Mouse (Mus musculus): ENCODE data around the gene Aldh3a1. TPM values are rescaled to one million over a fixed set of nuclear protein-coding genes. Genes with fewer than 3 reads are reported as not detected.
"Not testable (repeated sequence)": the region's sequence is repeated elsewhere in the genome, so short reads cannot be mapped to it uniquely, and the experiment has no call there.

The Aldh3a1 gene
- polyA plus RNA-seq, 1 experiment, result 2.3 TPM

DNA sequence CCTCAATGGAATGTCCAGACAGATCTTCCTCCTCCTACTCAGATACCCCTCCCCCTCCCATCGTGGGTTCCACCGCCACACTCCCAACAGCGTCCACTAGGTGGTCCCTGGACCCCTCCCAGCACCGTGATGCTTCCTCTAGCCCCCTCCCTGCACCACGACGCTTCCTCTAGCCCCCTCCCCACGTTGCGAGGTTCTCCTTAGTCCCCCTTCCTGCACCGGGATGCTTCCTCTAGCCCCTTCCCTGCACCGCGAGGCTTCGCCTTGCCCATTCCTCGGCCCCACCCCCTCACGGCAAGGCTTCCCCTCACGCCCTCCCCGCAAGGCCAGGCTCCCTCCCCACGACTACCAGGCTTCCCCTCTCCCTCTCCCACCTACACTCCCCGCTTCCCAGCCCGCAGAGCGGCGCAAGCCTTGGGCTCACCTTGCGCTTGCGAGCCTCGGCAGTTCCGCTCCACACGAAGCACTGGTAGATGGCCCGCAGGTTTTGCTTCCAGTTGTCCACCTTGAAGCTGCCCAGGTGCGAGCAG, 33.0 kb upstream of the Aldh3a1 start:
- peak overlapping the region; percentile 99 for H3K27ac ChIP-seq (ENCODE audit: insufficient read depth, low read length)
- TF ChIP-seq POLR2A (IDR thresholded peaks at IDR 0.05; ENCODE audit: extremely low read depth, insufficient read depth, low read length) (no peak), CTCF (IDR thresholded peaks at IDR 0.05; ENCODE audit: extremely low read depth, insufficient read depth, low read length) (peak; percentile 38; the same call in 1 of the 2 replicates)
- H3K4me3 ChIP-seq (ENCODE audit: insufficient read depth, low read length), result peak overlapping the region; percentile 100
- peaks cover 7% of the 10 kb centered on the region for H3K4me1 ChIP-seq (ENCODE audit: control insufficient read depth, insufficient read depth, low read length)

DNA sequence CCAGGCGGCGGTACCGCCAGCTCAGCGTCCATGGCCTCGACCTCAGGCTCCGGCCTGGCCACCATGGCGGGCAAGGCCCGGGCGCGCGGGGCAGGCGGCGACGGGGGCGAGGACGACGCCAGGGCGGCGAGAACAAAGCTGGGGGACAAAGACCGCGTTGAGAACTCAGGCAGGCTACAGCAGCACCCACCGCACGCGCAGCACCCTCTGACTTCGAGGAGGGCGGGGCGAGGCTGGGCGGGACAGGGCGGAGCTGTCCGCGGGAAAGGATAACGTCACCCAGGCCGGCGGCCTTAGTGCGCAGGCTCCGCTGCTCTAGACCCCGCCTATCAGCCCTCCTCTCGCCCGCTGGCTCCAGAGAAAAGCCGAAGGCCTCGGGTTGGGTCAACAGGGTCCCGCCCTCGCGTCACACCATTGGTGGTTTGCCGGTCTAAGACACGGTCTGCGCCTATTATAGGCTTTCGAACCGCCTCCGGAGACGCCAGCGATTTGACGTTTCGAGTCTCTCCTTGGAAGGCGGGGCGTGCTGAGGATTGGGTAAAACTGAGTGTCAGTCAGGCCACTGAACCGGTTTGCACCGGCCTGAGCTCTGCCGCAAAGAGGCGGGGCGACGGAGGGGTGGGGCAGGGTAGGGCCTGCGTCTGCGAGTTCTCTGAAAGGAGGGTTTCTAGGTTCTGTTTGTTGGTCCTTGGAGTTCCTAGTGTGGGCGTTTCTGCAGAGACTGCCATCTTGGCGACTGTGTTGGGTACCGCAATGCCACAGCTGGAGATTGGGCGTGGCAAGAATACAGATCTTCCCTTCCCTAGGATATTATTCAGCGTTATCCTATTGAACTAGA, 32.3 kb upstream of the Aldh3a1 start, which contains the start of gene Usp22:
Gene Usp22, minus strand, starts transcription at position 235 of the 838 bp plus-strand sequence.
- TF ChIP-seq POLR2A (IDR thresholded peaks at IDR 0.05; ENCODE audit: extremely low read depth, insufficient read depth, low read length) (peak; percentile 97), CTCF (IDR thresholded peaks at IDR 0.05; ENCODE audit: extremely low read depth, insufficient read depth, low read length) (no peak)

DNA sequence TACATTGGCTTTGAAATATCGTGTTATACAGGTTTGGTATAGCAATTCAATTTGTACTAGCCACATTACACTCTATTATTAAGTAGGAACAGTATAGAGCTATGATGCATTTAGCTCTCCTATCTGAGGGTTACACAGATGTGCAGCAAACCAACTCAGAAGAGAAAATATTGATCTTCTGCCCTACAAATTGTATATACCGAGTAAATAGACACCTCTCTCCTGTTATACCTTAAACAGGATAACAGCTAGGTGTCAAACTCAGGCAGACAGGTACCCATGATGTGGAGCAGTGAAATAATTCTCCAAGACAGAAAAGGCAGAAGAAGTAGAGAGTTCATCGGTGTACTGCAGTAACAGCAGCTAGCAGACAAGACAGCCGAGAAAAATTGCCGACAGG, 31.6 kb upstream of the Aldh3a1 start:
- Histone ChIP-seq H3K4me1 (ENCODE audit: control insufficient read depth, insufficient read depth, low read length) (peaks cover 5% of the 10 kb centered on the region), H3K27ac (ENCODE audit: insufficient read depth, low read length) (no peak overlapping the region), H3K4me3 (ENCODE audit: insufficient read depth, low read length) (peak overlapping the region; percentile 25; the same call in 1 of the 2 replicates)
- TF ChIP-seq CTCF (IDR thresholded peaks at IDR 0.05; ENCODE audit: extremely low read depth, insufficient read depth, low read length) (no peak), POLR2A (IDR thresholded peaks at IDR 0.05; ENCODE audit: extremely low read depth, insufficient read depth, low read length) (no peak)

More for the DNA sequence above, 32.3 kb upstream of the Aldh3a1 start, which contains the start of gene Usp22:
- H3K4me1 ChIP-seq (ENCODE audit: control insufficient read depth, insufficient read depth, low read length), result peaks cover 7% of the 10 kb centered on the region
- H3K27ac ChIP-seq (ENCODE audit: insufficient read depth, low read length), result peak within 1 kb of the TSS; percentile 99
- peak within 1 kb of the TSS; percentile 100 for H3K4me3 ChIP-seq (ENCODE audit: insufficient read depth, low read length)

DNA sequence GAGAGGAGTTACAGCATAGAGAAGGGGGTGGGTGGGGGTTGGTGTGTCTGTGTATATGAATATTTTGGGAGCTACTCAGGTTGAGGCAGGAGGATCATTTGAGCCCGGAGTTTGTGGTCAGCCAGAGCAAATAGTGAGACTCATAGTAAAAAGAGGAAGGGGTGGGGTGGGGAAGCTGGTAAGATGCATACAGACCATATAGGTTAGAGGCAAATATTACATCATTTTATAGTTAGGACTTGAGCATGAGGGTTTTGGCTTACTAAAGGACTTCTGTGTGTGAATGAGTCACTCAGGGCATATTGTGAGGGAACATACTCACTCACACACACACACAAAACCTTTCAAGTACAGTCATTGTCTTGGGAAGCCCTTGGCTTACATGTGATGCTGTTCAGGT, 31.0 kb upstream of the Aldh3a1 start:
- peaks cover 5% of the 10 kb centered on the region for H3K4me1 ChIP-seq (ENCODE audit: control insufficient read depth, insufficient read depth, low read length)
- H3K27ac ChIP-seq (ENCODE audit: insufficient read depth, low read length), result no peak overlapping the region
- H3K4me3 ChIP-seq (ENCODE audit: insufficient read depth, low read length), result no peak overlapping the region
- TF ChIP-seq CTCF (IDR thresholded peaks at IDR 0.05; ENCODE audit: extremely low read depth, insufficient read depth, low read length), result no peak
- TF ChIP-seq POLR2A (IDR thresholded peaks at IDR 0.05; ENCODE audit: extremely low read depth, insufficient read depth, low read length), result no peak

DNA sequence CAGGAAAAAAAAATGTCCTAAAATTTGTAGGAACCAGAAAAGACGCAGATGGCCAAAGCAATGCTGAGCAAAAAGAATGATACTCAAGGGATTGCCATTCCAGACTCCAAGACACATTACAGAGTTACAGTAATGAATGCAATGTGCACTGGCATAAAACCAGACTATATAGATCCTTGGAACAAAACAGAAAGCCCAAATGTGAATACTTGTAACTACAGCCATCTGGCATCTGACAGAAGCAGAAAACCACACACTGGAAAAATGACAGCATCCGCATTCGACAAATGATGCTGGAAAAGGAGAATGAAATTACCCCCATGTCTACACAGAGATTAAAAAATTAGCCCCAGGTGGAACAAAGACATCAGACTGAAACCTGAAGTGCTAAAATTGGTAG, 27.0 kb upstream of the Aldh3a1 start:
- no peak overlapping the region for H3K27ac ChIP-seq (ENCODE audit: insufficient read depth, low read length)
- no peak overlapping the region for H3K4me3 ChIP-seq (ENCODE audit: insufficient read depth, low read length)
- no peak for TF ChIP-seq POLR2A (IDR thresholded peaks at IDR 0.05; ENCODE audit: extremely low read depth, insufficient read depth, low read length)
- no peak for TF ChIP-seq CTCF (IDR thresholded peaks at IDR 0.05; ENCODE audit: extremely low read depth, insufficient read depth, low read length)
- H3K4me1 ChIP-seq (ENCODE audit: control insufficient read depth, insufficient read depth, low read length), result no peaks in the 10 kb centered on the region; the same call in 1 of the 2 replicates

DNA sequence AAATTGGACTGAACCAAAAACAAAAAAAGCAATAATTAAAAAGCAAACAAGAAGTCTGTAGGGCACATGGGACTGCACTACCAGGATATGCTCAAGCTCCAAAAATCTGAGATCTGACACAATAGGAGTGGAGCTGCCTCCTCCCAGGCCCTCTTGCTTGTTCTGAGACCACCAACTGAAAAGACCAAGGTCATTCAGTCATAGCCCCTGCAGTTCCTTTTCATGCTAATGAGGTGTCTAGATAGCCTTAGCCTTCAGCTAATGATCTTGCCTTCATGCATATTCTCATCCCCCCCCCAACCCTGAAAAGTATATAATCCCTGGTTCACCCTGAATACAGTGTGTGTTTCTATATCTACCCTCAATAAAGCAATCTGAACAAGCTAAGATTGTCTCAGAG, 25.7 kb upstream of the Aldh3a1 start:
- Histone ChIP-seq H3K27ac (ENCODE audit: insufficient read depth, low read length) (no peak overlapping the region), H3K4me1 (ENCODE audit: control insufficient read depth, insufficient read depth, low read length) (no peaks in the 10 kb centered on the region), H3K4me3 (ENCODE audit: insufficient read depth, low read length) (no peak overlapping the region)
- no peak for TF ChIP-seq POLR2A (IDR thresholded peaks at IDR 0.05; ENCODE audit: extremely low read depth, insufficient read depth, low read length)
- TF ChIP-seq CTCF (IDR thresholded peaks at IDR 0.05; ENCODE audit: extremely low read depth, insufficient read depth, low read length), result no peak

DNA sequence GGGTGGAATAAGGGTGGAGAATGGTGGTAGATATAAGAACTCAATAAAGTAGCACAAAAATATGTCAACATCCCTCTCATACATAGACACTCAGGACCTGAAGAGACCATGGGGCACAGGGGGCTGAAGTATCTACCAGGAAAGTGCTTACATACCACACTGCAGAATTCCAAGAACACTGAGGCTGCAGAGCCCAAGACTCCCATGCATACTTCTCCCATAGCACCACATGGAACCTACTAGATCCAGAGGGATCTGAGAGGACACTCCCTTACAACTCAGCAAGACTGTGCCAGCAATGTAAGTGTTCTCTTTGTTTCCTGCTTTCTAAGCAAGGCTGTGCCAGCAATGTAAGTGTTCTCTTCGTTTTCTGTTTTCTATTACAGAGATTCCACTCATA, 23.5 kb upstream of the Aldh3a1 start:
- no peak overlapping the region for H3K4me3 ChIP-seq (ENCODE audit: insufficient read depth, low read length)
- H3K27ac ChIP-seq (ENCODE audit: insufficient read depth, low read length), result no peak overlapping the region
- no peaks in the 10 kb centered on the region for H3K4me1 ChIP-seq (ENCODE audit: control insufficient read depth, insufficient read depth, low read length)
- TF ChIP-seq CTCF (IDR thresholded peaks at IDR 0.05; ENCODE audit: extremely low read depth, insufficient read depth, low read length) (no peak), POLR2A (IDR thresholded peaks at IDR 0.05; ENCODE audit: extremely low read depth, insufficient read depth, low read length) (no peak)

DNA sequence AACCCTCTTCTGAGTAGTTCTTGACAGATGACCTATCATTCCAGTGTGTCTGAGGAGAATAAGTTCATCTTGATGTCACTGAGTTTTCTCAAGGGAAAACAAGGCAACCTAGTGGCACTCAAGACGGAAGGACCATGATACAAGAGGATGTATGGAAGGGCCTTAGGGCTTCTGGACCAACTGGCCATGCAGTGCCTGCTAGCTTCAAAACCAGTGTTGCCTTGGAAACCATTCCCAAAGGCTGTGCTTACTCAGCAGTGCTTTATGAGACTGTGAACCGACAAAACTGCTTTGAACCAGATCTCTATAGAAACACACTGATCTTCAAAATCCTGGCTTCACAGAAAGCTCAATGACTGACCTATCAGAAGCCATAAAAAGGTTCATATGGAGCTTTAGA, 16.6 kb upstream of the Aldh3a1 start:
- H3K4me3 ChIP-seq (ENCODE audit: insufficient read depth, low read length), result no peak overlapping the region

DNA sequence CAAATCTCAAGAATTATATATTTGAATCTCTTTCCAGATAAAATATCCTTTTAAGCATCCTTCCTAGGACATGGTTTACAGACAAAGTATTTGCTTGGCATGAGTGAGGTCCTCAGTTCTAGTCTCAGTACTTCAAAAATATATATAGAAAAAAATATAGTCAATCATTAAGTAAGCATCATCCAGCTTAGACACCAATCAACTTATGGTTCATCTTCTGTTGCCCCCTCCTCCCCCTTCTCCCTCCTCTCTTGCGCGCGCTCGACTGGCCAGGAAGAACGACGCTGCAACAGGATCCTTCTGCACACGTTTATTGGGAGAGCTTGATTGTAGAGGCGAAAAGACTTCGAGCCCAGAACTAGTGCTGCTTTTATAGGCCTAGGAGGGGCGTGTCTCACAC, 15.2 kb upstream of the Aldh3a1 start:
- not testable (repeated sequence) for H3K27ac ChIP-seq (ENCODE audit: insufficient read depth, low read length); H3K4me3 ChIP-seq (ENCODE audit: insufficient read depth, low read length); H3K4me1 ChIP-seq (ENCODE audit: control insufficient read depth, insufficient read depth, low read length)

More for the DNA sequence above, 16.6 kb upstream of the Aldh3a1 start:
- TF ChIP-seq CTCF (IDR thresholded peaks at IDR 0.05; ENCODE audit: extremely low read depth, insufficient read depth, low read length) (no peak), POLR2A (IDR thresholded peaks at IDR 0.05; ENCODE audit: extremely low read depth, insufficient read depth, low read length) (no peak)
- H3K4me1 ChIP-seq (ENCODE audit: control insufficient read depth, insufficient read depth, low read length), result no peaks in the 10 kb centered on the region
- H3K27ac ChIP-seq (ENCODE audit: insufficient read depth, low read length), result no peak overlapping the region

DNA sequence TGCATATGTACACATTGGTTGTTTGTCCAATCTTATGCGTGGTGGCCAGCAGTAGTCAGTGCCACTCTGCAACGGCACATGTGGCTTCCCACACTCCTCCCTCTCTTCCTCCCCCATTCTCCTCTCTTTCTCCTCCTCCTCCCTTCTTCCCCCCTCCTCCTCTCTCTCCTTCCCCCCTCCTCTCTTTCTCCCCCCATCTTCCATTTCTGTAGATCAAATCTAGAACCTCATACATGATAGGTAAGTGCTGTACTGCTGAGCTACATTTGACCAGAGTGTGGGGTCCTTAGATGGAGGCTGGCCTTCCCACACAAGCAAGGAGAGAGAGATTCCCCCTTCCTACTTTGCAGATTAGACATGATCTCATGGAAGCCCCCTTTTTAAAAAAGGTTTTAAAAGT, 14.6 kb upstream of the Aldh3a1 start:
- Histone ChIP-seq H3K4me3 (ENCODE audit: insufficient read depth, low read length) (no peak overlapping the region), H3K27ac (ENCODE audit: insufficient read depth, low read length) (no peak overlapping the region), H3K4me1 (ENCODE audit: control insufficient read depth, insufficient read depth, low read length) (no peaks in the 10 kb centered on the region)
- TF ChIP-seq CTCF (IDR thresholded peaks at IDR 0.05; ENCODE audit: extremely low read depth, insufficient read depth, low read length), result no peak
- no peak for TF ChIP-seq POLR2A (IDR thresholded peaks at IDR 0.05; ENCODE audit: extremely low read depth, insufficient read depth, low read length)
